Mouse (Mus musculus): ENCODE measurements around the gene Adamts14.

GRCm38 (mm10) chr10:61162366-61162765 lies 110.9 kb downstream of the Adamts14 start:
- no peak for TF ChIP-seq CTCF (IDR thresholded peaks at IDR 0.05; ENCODE audit: low read depth, low read length)
- no peak for TF ChIP-seq TAL1 (conservative IDR thresholded peaks at IDR 0.05; ENCODE audit: low read depth, low read length)
- no peak for TF ChIP-seq POLR2AphosphoS5 (IDR thresholded peaks at IDR 0.05; ENCODE audit: insufficient replicate concordance, low read depth, low read length)
- TF ChIP-seq GATA1 (IDR thresholded peaks at IDR 0.05; ENCODE audit: borderline replicate concordance, low read length): no peak
